Mouse (Mus musculus): ENCODE results near the gene H2al1f.
"Not testable (repeated sequence)": the region's sequence is repeated elsewhere in the genome, so short reads cannot be mapped to it uniquely, and the experiment has no call there.

H2al1f gene

DNA sequence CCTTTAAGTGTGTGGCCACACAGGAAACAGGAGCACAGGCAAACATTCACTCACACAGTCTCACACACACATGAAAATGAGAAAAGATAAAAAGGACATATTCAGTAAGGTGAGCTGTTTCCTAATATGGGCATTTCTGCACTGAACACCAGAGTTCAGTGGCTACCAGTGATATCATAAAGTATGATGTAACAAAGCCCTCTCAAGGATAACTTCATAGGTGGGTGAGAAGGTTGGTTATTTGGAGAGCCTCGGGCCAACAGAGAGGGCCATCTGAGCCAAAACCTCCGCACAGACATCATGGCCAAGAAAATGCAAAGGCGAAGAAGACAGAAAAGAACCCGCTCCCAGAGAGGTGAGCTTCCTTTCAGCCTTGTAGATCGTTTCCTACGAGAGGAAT lies at the start of gene H2al1f:
H2al1f (plus strand) TSS at position 301 of the 400 bp plus-strand sequence.
- DNase-seq (ENCODE audit: low read depth) = not testable (repeated sequence)

DNA sequence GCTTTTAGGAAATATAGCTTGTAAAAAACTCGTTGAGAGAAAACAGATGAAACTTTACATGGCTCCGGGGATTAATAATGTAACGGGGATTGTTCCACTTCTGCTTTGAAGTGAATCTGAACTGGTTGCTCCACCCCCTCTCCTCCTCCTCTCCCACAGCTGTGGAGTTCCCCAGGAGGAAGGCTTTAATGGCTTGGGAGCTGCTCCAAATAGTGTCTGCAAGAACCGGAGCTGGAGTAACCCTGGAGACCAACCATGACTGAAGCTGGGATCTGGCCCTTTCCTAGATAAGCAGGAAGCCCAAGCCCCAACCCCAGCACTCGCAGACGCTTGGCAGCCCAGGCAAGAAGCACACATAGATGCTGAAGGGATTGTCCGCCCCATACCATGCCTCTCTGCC lies 47.2 kb upstream of the H2al1f start:
- DNase-seq (ENCODE audit: low read depth) = no peak

DNA sequence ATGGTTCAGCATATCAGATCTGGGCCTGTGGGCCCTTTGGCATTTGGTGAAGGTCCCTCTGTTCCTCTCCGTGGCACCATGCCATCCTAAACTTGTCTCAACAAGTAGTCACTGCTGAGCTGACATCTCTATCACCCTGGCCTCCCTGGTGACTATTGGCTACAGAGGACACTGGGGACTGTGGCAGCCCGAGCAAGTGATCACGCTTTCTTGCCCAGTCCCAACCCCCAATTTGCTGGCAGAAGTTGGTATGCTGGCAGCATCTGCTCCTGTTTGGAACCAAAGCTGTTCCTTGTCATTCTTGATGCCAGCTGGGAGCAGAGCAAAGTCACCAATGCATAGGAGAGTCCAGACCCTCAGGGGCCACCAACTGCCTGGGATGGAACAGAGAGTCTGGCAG lies 45.9 kb upstream of the H2al1f start:
- DNase-seq (ENCODE audit: low read depth) = no peak

- DNase-seq (ENCODE audit: low read depth) = no peak
These were observed 41.8 kb upstream of the H2al1f start for GRCm38 (mm10) chrX:11273190-11273589.

DNA sequence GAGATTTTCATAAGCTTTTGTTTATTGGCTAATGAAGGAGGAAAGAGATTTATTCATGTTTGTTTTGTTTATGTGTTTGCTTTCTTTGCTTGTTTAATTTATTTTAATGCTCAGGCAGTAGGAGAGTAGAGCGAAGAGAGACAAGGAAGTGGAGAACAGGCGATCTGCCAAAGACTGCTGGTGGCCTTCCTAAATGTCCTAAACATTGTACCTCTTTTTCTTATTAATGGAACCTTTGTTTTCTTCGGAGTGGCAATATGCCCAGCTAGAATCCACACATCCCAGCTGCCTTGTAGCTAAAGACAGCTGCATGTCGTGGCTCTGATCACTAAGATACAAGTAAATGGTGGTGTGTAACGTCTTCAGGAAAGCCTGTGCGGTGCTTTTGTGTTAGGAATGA lies 37.9 kb upstream of the H2al1f start:
- DNase-seq (ENCODE audit: low read depth) = no peak

GRCm38 (mm10) chrX:11280741-11281140 lies 34.2 kb upstream of the H2al1f start:
- DNase-seq (ENCODE audit: low read depth) = no peak

- DNase-seq (ENCODE audit: low read depth) = no peak
These were observed 26.6 kb upstream of the H2al1f start for GRCm38 (mm10) chrX:11288306-11288882.

DNA sequence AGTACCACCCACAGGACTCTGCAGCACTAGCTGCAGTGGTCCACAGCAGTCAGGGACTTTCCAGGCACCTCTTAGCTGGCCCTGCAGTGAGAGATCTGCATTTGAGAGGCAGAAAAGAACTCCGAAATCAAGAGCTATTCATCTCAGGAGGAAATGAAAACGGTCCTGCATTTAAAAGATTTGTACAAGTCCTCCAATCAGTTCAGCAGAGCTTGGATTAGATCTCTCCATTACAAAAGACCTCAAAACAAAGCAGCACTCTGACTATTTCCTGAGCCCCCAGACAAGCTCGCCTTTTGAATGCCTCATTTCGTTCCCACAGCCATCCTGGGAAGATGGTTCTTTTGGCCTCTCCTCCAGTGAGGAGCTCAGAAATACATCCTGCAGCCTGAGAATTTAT lies 25.7 kb upstream of the H2al1f start:
- DNase-seq (ENCODE audit: low read depth) = no peak

DNA sequence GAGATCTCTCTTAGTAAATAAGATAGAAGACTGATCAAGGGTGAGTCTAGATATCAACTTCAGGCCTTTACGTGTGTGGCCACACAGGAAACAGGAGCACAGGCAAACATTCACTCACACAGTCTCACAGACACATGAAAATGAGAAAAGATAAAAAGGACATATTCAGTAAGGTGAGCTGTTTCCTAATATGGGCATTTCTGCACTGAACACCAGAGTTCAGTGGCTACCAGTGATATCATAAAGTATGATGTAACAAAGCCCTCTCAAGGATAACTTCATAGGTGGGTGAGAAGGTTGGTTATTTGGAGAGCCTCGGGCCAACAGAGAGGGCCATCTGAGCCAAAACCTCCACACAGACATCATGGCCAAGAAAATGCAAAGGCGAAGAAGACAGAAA lies 16.0 kb upstream of the H2al1f start, which contains the start of gene H2al1a:
H2al1a (plus strand) TSS at position 301 of the 400 bp plus-strand sequence.
- not testable (repeated sequence) for DNase-seq (ENCODE audit: low read depth)

DNA sequence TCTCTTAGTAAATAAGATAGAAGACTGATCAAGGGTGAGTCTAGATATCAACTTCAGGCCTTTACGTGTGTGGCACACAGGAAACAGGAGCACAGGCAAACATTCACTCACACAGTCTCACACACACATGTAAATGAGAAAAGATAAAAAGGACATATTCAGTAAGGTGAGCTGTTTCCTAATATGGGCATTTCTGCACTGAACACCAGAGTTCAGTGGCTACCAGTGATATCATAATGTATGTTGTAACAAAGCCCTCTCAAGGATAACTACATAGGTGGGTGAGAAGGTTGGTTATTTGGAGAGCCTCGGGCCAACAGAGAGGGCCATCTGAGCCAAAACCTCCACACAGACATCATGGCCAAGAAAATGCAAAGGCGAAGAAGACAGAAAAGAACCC lies 12.8 kb upstream of the H2al1f start, which contains the start of gene H2al1b:
H2al1b (plus strand) TSS at position 301 of the 400 bp plus-strand sequence.
- not testable (repeated sequence) for DNase-seq (ENCODE audit: low read depth)

DNA sequence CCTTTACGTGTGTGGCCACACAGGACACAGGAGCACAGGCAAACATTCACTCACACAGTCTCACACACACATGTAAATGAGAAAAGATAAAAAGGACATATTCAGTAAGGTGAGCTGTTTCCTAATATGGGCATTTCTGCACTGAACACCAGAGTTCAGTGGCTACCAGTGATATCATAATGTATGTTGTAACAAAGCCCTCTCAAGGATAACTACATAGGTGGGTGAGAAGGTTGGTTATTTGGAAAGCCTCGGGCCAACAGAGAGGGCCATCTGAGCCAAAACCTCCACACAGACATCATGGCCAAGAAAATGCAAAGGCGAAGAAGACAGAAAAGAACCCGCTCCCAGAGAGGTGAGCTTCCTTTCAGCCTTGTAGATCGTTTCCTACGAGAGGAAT lies 9.6 kb upstream of the H2al1f start, which contains the start of gene H2al1c:
H2al1c (plus strand) TSS at position 301 of the 400 bp plus-strand sequence.
- not testable (repeated sequence) for DNase-seq (ENCODE audit: low read depth)

DNA sequence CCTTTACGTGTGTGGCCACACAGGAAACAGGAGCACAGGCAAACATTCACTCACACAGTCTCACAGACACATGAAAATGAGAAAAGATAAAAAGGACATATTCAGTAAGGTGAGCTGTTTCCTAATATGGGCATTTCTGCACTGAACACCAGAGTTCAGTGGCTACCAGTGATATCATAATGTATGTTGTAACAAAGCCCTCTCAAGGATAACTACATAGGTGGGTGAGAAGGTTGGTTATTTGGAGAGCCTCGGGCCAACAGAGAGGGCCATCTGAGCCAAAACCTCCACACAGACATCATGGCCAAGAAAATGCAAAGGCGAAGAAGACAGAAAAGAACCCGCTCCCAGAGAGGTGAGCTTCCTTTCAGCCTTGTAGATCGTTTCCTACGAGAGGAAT lies 6.4 kb upstream of the H2al1f start, which contains the start of gene H2al1d:
H2al1d (plus strand) TSS at position 301 of the 400 bp plus-strand sequence.
- not testable (repeated sequence) for DNase-seq (ENCODE audit: low read depth)

- not testable (repeated sequence) for DNase-seq (ENCODE audit: low read depth)
These were observed 3.3 kb upstream of the H2al1f start, which contains the start of gene H2al1e for GRCm38 (mm10) chrX:11311634-11312033. H2al1e (plus strand) TSS chrX:11311934.

DNA sequence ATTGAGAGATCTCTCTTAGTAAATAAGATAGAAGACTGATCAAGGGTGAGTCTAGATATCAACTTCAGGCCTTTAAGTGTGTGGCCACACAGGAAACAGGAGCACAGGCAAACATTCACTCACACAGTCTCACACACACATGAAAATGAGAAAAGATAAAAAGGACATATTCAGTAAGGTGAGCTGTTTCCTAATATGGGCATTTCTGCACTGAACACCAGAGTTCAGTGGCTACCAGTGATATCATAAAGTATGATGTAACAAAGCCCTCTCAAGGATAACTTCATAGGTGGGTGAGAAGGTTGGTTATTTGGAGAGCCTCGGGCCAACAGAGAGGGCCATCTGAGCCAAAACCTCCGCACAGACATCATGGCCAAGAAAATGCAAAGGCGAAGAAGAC lies 3.0 kb downstream of the H2al1f start, which contains the start of gene H2al1g:
H2al1g (plus strand) TSS at position 301 of the 400 bp plus-strand sequence.
- not testable (repeated sequence) for DNase-seq (ENCODE audit: low read depth)

DNA sequence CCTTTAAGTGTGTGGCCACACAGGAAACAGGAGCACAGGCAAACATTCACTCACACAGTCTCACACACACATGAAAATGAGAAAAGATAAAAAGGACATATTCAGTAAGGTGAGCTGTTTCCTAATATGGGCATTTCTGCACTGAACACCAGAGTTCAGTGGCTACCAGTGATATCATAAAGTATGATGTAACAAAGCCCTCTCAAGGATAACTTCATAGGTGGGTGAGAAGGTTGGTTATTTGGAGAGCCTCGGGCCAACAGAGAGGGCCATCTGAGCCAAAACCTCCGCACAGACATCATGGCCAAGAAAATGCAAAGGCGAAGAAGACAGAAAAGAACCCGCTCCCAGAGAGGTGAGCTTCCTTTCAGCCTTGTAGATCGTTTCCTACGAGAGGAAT lies 6.2 kb downstream of the H2al1f start, which contains the start of gene H2al1h:
H2al1h (plus strand) TSS at position 301 of the 400 bp plus-strand sequence.
- DNase-seq (ENCODE audit: low read depth) = not testable (repeated sequence)

DNA sequence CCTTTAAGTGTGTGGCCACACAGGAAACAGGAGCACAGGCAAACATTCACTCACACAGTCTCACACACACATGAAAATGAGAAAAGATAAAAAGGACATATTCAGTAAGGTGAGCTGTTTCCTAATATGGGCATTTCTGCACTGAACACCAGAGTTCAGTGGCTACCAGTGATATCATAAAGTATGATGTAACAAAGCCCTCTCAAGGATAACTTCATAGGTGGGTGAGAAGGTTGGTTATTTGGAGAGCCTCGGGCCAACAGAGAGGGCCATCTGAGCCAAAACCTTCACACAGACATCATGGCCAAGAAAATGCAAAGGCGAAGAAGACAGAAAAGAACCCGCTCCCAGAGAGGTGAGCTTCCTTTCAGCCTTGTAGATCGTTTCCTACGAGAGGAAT lies 9.4 kb downstream of the H2al1f start, which contains the start of gene H2al1i:
H2al1i (plus strand) TSS at position 301 of the 400 bp plus-strand sequence.
- DNase-seq (ENCODE audit: low read depth) = not testable (repeated sequence)

DNA sequence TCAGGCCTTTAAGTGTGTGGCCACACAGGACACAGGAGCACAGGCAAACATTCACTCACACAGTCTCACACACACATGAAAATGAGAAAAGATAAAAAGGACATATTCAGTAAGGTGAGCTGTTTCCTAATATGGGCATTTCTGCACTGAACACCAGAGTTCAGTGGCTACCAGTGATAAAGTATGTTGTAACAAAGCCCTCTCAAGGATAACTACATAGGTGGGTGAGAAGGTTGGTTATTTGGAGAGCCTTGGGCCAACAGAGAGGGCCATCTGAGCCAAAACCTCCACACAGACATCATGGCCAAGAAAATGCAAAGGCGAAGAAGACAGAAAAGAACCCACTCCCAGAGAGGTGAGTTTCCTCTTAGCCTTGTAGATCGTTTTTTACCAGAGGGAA lies 12.6 kb downstream of the H2al1f start, which contains the start of gene H2al1j:
H2al1j (plus strand) TSS at position 301 of the 400 bp plus-strand sequence.
- DNase-seq (ENCODE audit: low read depth) = not testable (repeated sequence)

DNA sequence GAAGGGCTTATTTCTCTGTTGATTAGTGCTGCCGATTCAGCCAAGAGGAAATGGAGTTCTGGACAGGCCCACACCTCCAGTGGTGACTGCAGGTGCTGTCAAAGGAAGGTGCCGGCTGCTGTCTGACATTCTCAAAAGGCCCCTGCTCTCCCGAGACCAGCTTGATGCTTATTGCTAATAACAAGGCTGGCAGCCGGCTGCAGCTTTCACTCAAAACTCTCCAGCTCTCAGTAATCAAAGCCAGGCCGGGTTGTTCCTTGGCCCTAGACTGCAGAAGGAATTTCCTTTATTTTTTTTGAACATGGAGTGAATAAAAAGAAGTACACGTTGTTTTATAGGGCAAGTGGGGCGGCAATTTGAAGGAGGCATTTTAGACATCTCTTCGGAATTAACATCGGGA lies 30.8 kb downstream of the H2al1f start:
- no peak for DNase-seq (ENCODE audit: low read depth)

DNA sequence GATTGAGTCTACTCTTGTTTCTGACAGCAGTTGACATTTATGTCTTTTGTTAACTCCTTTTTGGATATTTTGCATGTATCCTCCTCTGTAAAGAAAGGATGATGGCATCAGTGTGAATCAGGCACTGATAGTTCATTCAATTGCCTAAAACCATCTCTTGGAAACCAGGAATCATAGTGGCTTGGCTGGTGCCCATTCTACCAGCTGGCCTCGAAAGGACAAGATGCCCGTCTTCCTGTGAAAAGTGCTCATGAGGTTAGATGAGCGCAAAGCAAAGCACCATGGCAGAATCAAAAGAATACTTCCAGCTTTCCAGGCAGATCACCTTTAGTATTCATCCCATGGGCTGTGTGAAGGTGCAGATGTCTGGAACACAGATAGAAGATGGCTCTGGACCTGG lies 31.8 kb downstream of the H2al1f start:
- no peak for DNase-seq (ENCODE audit: low read depth)

DNA sequence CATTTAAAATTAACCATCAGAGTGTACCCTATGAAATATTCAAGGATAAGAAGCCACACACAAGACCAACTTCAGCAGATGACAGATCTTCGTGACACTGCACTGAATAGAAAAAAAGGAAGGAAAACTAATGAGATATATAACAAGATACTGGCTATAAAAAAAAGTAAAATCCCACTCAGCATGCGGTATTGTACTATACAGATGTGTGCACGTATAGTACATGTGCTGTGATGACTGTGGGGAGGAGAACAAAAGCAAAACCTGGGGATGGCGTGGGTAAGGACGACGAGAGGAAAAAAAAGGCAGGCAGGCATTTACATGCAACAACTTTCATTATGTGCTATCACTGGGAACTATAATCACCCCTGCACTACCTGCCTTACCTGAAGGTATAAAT lies 45.9 kb downstream of the H2al1f start:
- DNase-seq (ENCODE audit: low read depth) = peak; percentile 46

- DNase-seq (ENCODE audit: low read depth) = peak; percentile 91
These were observed 46.3 kb downstream of the H2al1f start for GRCm38 (mm10) chrX:11361261-11361660.

DNA sequence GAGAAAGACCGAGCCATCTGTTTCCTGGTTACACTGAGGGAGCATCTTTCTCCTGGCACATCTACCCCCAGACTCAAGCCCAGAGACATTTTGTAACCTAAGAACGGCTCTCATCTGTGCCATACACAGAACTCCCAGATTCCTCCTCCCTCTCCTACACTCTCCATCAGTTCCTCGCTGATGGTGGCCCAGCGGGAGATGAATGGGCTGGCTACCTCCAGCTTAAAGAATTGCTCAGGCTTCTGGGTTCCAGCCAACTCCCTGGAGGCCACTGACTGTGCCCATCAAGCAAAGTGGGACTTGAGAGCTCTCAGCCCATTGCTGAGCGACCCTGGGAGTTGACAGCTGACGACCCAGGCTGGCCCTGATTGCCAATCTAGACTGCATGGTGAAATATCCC lies 48.9 kb downstream of the H2al1f start:
- DNase-seq (ENCODE audit: low read depth) = no peak

Data from 416B (cell line).